Mouse (Mus musculus) MN1 (cell line): ENCODE data around the gene Epdr1.

Experiments used
- DNase-seq: peaks from one replicate; pipeline ENCODE4 v3.0.0-alpha.2; 2016; ENCODE audit warnings: low spot score

The Epdr1 gene

GRCm38 (mm10) chr13:19619216-19619927 lies at the start of gene Epdr1:
Gene Epdr1, minus strand, starts transcription at chr13:19619927.
- peak; percentile 78 for DNase-seq

GRCm38 (mm10) chr13:19668355-19669140 lies 48.8 kb upstream of the Epdr1 start:
- DNase-seq: no peak

- DNase-seq: no peak
These were observed 32.7 kb upstream of the Epdr1 start for GRCm38 (mm10) chr13:19652405-19652804.

GRCm38 (mm10) chr13:19649824-19650223 lies 30.1 kb upstream of the Epdr1 start:
- no peak for DNase-seq

GRCm38 (mm10) chr13:19644225-19644624 lies 24.5 kb upstream of the Epdr1 start:
- DNase-seq: no peak

GRCm38 (mm10) chr13:19643519-19643918 lies 23.8 kb upstream of the Epdr1 start:
- no peak for DNase-seq

GRCm38 (mm10) chr13:19640203-19640851 lies 20.6 kb upstream of the Epdr1 start:
- peak; percentile 12 for DNase-seq

DNA sequence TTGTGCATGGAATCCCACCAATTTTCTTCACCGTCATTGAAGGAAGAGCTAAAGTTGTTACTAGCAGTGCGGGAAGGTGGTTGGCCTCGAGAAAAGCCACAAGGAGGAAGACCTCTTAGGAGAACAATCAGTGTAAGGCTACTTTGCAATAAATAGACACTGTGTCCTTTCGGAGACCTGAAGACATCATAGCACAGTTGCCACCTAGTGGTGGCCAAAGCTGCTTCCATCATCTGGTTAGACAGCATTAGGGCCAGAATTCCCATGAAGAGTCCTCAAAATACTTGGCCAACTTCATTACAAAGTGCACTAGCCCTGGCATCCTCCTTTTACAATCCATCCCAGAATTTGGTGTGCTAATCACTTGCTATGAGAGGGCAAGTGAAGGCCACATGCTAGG lies 16.4 kb upstream of the Epdr1 start:
- DNase-seq: peak; percentile 33

GRCm38 (mm10) chr13:19630768-19631709 lies 11.3 kb upstream of the Epdr1 start:
- no peak for DNase-seq

GRCm38 (mm10) chr13:19626473-19626872 lies 6.7 kb upstream of the Epdr1 start:
- DNase-seq: no peak

DNA sequence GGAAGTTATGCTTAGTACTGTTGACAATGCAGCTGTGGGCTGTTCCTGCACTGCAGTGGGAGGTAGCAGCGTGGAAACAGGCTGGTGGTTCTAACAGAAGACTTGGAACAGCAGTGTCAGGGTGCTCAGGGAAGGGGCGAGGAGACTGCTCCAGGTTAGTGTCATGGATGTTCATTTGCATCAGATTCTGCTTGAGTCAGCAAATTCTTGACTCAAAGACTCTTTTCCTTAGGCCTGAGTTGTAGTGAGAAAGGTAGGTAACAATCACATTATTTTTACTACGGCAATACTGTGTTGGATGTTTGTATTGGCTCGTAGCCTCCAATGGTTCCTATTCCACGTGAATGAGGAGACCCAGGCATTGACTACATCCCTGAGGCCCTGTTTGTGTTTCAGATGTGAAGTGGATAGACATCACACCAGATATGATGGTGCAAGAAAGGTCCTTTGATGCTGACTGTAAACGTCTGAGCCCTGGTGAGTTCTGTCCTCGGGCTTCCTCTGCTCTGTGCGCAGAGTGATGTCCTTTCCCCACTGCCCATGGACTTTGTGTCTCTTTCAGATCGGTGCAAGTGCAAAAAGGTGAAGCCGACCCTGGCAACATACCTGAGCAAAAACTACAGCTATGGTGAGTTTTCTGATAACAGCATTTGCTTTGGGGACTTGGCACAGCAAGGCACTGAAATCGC lies 5.0 kb upstream of the Epdr1 start:
- DNase-seq: no peak

GRCm38 (mm10) chr13:19623228-19623905 lies 3.6 kb upstream of the Epdr1 start:
- DNase-seq: no peak

DNA sequence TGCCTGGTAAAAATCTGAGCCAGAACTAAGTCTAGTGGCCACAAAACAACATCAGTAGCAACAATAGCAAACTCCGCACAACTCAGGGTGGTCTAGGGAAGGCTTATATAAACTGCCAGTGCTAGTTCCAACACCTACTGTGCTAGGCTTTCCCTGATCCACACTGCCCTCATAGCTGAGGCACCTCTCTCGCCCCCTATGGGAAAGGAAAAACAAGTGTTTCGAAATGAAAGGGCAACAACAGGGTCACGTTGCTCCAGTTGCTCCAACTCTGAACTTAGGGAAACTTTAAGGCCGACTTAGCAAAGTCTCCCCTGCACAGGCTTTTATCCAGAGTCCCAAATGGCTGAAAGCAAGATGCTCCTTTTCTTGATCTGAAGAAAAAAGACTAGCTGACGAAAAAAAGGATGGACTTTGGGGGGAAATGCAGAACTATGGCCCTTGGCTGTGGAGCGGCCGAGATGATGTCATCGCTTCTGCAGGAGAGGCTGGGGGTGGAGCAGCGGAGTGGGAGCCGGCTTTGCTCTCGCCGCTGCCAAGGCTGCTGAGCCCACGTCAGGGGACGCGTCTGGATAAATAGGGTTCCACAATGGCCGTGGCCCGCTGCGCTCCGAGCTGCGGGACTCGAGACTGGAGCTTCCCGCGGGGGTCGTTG lies 3.0 kb upstream of the Epdr1 start, which contains the start of gene Sfrp4:
Gene Sfrp4 (plus strand): TSS at position 532 of the 655 bp plus-strand sequence.
- peak; percentile 14 for DNase-seq

DNA sequence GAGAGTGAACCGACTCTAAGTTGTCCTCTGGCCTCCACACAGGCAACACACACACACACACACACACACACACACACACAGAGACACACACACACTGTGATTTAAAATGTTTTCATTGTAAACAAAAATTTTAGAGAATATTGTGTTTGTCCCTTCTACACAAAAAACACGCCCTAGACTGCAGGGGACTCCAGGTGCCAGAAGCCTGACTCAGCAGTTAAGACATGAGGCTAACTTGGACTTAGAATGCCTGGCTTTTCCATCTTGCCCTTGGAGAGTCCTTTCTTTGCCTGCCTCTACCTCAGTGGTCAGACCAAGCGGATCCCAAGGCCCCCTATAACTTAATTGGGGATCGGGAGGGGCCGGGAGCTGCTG lies 899 bp downstream of the Epdr1 start:
- DNase-seq: peak; percentile 33

- no peak for DNase-seq
These were observed 1.6 kb downstream of the Epdr1 start for GRCm38 (mm10) chr13:19618081-19618480.

GRCm38 (mm10) chr13:19614311-19614710 lies 5.4 kb downstream of the Epdr1 start:
- DNase-seq: no peak

DNA sequence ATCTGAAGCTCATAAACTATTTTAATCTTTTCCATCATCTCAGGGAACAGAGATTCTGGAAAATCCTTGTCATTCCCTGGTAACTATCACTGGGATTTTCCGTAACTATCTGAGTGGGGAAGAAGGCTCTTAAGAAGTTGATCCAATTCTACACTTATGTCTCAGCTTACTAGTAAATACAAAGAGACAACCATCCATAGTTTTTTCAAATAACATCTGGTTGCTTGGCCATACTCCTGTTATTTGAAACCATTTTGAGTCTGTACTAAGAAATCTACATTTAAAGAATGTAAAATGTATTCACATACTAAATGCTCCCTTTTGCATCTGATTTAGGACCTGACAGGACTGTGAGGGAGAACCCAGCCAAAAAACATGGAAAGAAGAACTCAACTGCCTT lies 6.3 kb downstream of the Epdr1 start:
- no peak for DNase-seq

DNA sequence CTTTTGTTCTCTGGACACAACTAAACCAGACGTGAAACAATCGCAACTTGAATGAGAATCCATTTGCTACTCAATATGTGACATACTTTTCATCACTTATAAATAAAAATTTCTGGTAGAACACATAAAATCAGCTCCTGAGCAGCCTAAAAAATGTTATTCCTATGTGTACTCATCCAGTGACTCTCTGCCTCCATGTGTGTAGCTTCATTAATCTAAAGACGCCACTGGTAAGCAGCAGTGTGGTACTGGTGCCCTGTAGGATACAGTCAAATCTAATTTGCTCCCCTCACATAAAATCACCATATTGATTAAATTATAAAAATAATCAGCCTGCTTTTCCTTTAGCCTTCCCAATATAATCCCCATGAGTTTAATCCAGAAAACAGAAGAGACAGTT lies 6.8 kb downstream of the Epdr1 start:
- DNase-seq: no peak

DNA sequence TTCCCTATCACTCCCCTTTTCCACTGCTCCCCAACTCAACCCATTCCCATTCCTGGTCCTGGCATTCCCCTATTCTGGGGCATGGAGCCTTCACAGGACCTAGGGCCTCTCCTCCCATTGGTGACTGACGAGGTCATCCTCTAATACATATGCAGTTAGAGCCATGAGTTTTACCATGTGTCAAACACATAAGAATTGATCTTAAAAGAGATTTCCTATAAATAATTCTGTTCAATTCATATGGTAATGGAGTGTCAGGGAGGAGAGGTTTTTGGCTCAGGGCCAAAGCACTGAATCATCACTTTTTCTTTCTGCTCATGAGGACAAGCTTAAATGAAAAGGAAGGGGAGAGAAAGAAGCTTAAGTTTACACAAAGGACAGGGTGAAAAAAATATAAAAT lies 7.4 kb downstream of the Epdr1 start:
- peak; percentile 43 for DNase-seq

DNA sequence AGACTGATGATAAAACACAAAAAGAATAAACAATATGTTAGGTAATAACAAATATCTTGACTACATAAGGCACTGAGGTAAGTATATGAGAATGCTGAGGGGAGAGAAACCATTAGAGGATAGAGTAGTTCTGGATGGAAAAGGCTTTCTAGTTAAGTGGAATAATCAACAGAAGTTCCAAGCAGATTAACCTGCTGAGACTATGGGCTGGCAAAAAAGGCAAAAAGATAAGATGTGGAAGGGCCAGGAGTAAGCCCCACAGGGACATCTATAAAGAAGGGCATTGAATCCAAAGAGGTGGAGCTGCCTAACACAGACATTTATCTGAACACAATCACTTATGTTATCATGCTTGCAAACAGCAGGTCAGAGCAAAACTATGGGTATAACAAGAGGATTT lies 11.6 kb downstream of the Epdr1 start:
- DNase-seq: no peak
